Mouse (Mus musculus): Measurements from ENCODE around the gene Sfmbt2.

Gene Sfmbt2

GRCm38 (mm10) chr2:10372321-10372723, 2.0 kb downstream of the Sfmbt2 start:
- peak; percentile 39 for DNase-seq (ENCODE audit: low read depth, low spot score)

GRCm38 (mm10) chr2:10372776-10373507, 2.6 kb downstream of the Sfmbt2 start:
- no peak for DNase-seq (ENCODE audit: low read depth, low spot score)

- no peak for DNase-seq (ENCODE audit: low read depth, low spot score)
Measured at GRCm38 (mm10) chr2:10373508-10374206, 3.3 kb downstream of the Sfmbt2 start.

GRCm38 (mm10) chr2:10374207-10375023, 4.1 kb downstream of the Sfmbt2 start:
- DNase-seq (ENCODE audit: low read depth, low spot score), result no peak

GRCm38 (mm10) chr2:10375024-10375372, 4.7 kb downstream of the Sfmbt2 start:
- no peak for DNase-seq (ENCODE audit: low read depth, low spot score)

- DNase-seq (ENCODE audit: low read depth, low spot score), result no peak
Measured at GRCm38 (mm10) chr2:10389988-10390387, 19.7 kb downstream of the Sfmbt2 start.

- no peak for DNase-seq (ENCODE audit: low read depth, low spot score)
Measured at GRCm38 (mm10) chr2:10390791-10391190, 20.5 kb downstream of the Sfmbt2 start.

GRCm38 (mm10) chr2:10395143-10395542, 24.8 kb downstream of the Sfmbt2 start:
- peak; percentile 56 for DNase-seq (ENCODE audit: low read depth, low spot score)

GRCm38 (mm10) chr2:10397790-10398189, 27.5 kb downstream of the Sfmbt2 start:
- no peak for DNase-seq (ENCODE audit: low read depth, low spot score)

GRCm38 (mm10) chr2:10406151-10406550, 35.8 kb downstream of the Sfmbt2 start:
- DNase-seq (ENCODE audit: low read depth, low spot score), result no peak

GRCm38 (mm10) chr2:10409422-10409821, 39.1 kb downstream of the Sfmbt2 start:
- no peak for DNase-seq (ENCODE audit: low read depth, low spot score)

- DNase-seq (ENCODE audit: low read depth, low spot score), result peak; percentile 64
Measured at GRCm38 (mm10) chr2:10410069-10410468, 39.8 kb downstream of the Sfmbt2 start.

- DNase-seq (ENCODE audit: low read depth, low spot score), result no peak
Measured at GRCm38 (mm10) chr2:10420944-10421420, 50.7 kb downstream of the Sfmbt2 start.

- no peak for DNase-seq (ENCODE audit: low read depth, low spot score)
Measured at GRCm38 (mm10) chr2:10437290-10437689, 67.0 kb downstream of the Sfmbt2 start.

- DNase-seq (ENCODE audit: low read depth, low spot score), result no peak
Measured at GRCm38 (mm10) chr2:10441811-10442210, 71.5 kb downstream of the Sfmbt2 start.

- no peak for DNase-seq (ENCODE audit: low read depth, low spot score)
Measured at GRCm38 (mm10) chr2:10453577-10453976, 83.3 kb downstream of the Sfmbt2 start.

- DNase-seq (ENCODE audit: low read depth, low spot score), result no peak
Measured at GRCm38 (mm10) chr2:10458309-10458708, 88.0 kb downstream of the Sfmbt2 start.

- no peak for DNase-seq (ENCODE audit: low read depth, low spot score)
Measured at GRCm38 (mm10) chr2:10516516-10516915, 146.2 kb downstream of the Sfmbt2 start.

- no peak for DNase-seq (ENCODE audit: low read depth, low spot score)
Measured at GRCm38 (mm10) chr2:10521719-10522415, 151.6 kb downstream of the Sfmbt2 start.

GRCm38 (mm10) chr2:10525622-10526021, 155.3 kb downstream of the Sfmbt2 start:
- DNase-seq (ENCODE audit: low read depth, low spot score), result no peak

- no peak for DNase-seq (ENCODE audit: low read depth, low spot score)
Measured at GRCm38 (mm10) chr2:10541762-10542161, 171.5 kb downstream of the Sfmbt2 start.

GRCm38 (mm10) chr2:10542388-10542787, 172.1 kb downstream of the Sfmbt2 start:
- DNase-seq (ENCODE audit: low read depth, low spot score), result no peak

Data from telencephalon, adult 2 months (tissue).